Mouse (Mus musculus) small intestine, adult 2 months (tissue): ENCODE results near the gene Mcemp1. TPM values are rescaled to one million over a fixed set of nuclear protein-coding genes. Genes with fewer than 3 reads are reported as not detected.
A peak's percentile ranks its signal among the peaks of the same experiment; 100 is the strongest.

ENCODE experiments used
- H3K27ac ChIP-seq: fragments of 200-500 bp; 2 replicates; pipeline ENCODE4 v1.5.1; 2012; ENCODE audit warnings: low read depth, low read length, control low read depth, inconsistent platforms; ENCODE audit not compliant: insufficient read depth
- H3K27me3 ChIP-seq: fragments of 200-500 bp; 2 replicates; pipeline ENCODE4 v1.6.1; 2012; ENCODE audit warnings: mild to moderate bottlenecking, moderate library complexity, low read length, inconsistent platforms; ENCODE audit not compliant: control insufficient read depth, insufficient read depth
- H3K36me3 ChIP-seq: fragments of 200-500 bp; 2 replicates; pipeline ENCODE4 v1.6.1; 2012; ENCODE audit warnings: mild to moderate bottlenecking, low read length, control low read depth, inconsistent platforms; ENCODE audit not compliant: control insufficient read depth, insufficient read depth
- H3K4me1 ChIP-seq: fragments of 200-500 bp; 2 replicates; pipeline ENCODE4 v1.6.1; 2012; ENCODE audit warnings: low read length, inconsistent platforms, mixed read lengths; ENCODE audit not compliant: control insufficient read depth, insufficient read depth, insufficient read length
- H3K4me3 ChIP-seq: fragments of 200-500 bp; 2 replicates; pipeline ENCODE4 v1.5.1; 2012; ENCODE audit warnings: low read depth, mild to moderate bottlenecking, control low read depth, inconsistent platforms, low read length, moderate library complexity
- CTCF ChIP-seq: fragments of 200-500 bp; IDR thresholded peaks from 2 replicates; pipeline ENCODE4 v1.5.1; 2012; ENCODE audit warnings: low read depth, mild to moderate bottlenecking, control low read depth, inconsistent platforms, low read length, moderate library complexity, mixed read lengths; ENCODE audit not compliant: insufficient replicate concordance, insufficient read length; ENCODE audit errors: extremely low read depth
- POLR2A ChIP-seq: fragments of 200-500 bp; IDR thresholded peaks from 2 replicates; pipeline ENCODE4 v1.6.1; 2012; ENCODE audit warnings: low read depth, mild to moderate bottlenecking, control low read depth, inconsistent platforms, low read length, moderate library complexity
- WGBS: fragments of 180-500 bp; shearing (Covaris S2); methylation state at CpG from one replicate; pipeline ENCODE4 v1.1.7; 2018; 5-methylcytosine and 5-hydroxymethylcytosine counted together
- polyA plus RNA-seq: library from polyadenylated mRNA; depleted of rRNA; stranded (reverse); fragments of >200 nt; gene quantifications from 2 replicates; pipeline ENCODE4 v1.2.3, GENCODE M21; 2012

The Mcemp1 gene
- polyA plus RNA-seq, 1 experiment: 0.14 TPM

DNA sequence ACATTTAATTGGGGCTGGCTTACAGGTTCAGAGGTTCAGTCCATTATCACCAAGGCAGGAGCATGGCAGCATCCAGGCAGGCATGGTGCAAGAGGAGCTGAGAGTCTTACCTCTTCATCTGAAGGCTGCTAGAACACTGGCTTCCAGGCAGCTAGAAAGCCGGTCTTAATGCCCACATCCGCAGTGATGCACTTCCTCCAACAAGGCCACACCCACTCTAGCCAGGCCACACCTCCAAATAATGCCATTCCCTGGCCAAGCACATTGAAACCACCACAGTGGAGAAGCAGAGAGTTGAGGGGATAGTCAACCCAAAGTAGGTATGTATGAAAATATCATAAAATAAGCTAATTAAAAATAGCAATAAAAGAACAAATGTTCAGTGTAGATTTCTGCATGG lies 4.8 kb downstream of the Mcemp1 start:
- 60% methylated on average over 2 of the region's 2 CpGs for WGBS
- H3K27ac ChIP-seq: no peak overlapping the region
- peaks cover 2% of the 10 kb centered on the region; the same call in 1 of the 2 replicates for H3K4me1 ChIP-seq
- TF ChIP-seq POLR2A (no peak), CTCF (no peak)
- H3K27me3 ChIP-seq: no peaks in the 10 kb centered on the region
- H3K36me3 ChIP-seq: no peaks in the 10 kb centered on the region
- no peak overlapping the region for H3K4me3 ChIP-seq

DNA sequence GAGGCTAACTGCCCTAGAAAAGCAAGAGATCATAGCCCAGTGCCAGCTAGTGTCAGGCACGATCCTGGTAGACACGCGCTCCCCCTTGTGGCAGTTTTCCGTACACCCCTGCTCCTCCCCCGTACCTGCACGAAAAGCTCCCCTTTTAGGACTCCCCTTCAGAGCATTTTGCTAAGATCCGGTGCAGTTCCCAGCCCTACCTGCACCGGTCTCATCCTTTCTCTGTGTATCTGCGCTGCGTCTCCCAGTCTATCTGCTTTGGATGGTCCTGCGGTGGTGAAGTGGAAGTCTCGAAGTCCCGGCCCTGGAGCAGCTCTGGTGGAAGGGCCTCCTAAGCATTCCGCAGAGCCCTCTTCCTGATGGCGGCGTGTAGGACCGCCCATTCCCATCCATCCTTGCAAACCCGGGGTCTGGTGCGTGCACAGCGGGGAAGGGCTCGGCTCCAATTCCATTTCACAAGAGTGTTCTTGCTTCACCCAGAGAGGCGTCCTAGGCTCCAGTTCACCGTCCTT lies 6.5 kb downstream of the Mcemp1 start, which contains the start of gene Fcor:
Gene Fcor, minus strand, starts transcription at position 383 of the 512 bp plus-strand sequence.
- WGBS: 2% methylated on average over 23 of the region's 23 CpGs
- H3K4me1 ChIP-seq: peaks cover 2% of the 10 kb centered on the region
- no peaks in the 10 kb centered on the region for H3K27me3 ChIP-seq
- peak within 1 kb of the TSS; percentile 65 for H3K4me3 ChIP-seq
- no peak within 1 kb of the TSS for H3K27ac ChIP-seq
- H3K36me3 ChIP-seq: no peaks in the 10 kb centered on the region
- no peak for TF ChIP-seq POLR2A
- peak; percentile 99 for TF ChIP-seq CTCF

DNA sequence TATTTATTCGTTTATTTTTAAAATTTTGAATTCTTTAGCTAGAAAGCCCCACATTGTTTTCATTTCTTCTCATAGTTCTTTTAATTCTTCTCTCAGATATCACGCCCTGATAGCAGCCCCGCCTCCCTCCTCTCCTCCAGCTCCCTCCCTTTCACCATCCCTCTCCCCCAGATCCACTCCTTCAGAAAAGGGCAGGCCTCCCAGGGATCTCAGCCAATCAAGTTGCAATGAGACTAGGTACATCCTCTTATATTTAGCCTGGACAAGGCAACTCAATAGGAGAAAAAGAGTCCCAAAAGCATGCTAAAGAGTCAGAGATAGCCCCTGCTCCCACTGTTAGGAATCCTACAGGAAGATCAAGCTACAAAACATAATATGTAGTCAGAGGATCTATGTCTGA lies 9.1 kb downstream of the Mcemp1 start:
- Histone ChIP-seq H3K4me3 (no peak overlapping the region), H3K36me3 (peaks cover 8% of the 10 kb centered on the region), H3K27me3 (no peaks in the 10 kb centered on the region), H3K27ac (no peak overlapping the region), H3K4me1 (peaks cover 2% of the 10 kb centered on the region)
- 64% methylated on average over 3 of the region's 3 CpGs for WGBS
- TF ChIP-seq CTCF (no peak), POLR2A (no peak)

DNA sequence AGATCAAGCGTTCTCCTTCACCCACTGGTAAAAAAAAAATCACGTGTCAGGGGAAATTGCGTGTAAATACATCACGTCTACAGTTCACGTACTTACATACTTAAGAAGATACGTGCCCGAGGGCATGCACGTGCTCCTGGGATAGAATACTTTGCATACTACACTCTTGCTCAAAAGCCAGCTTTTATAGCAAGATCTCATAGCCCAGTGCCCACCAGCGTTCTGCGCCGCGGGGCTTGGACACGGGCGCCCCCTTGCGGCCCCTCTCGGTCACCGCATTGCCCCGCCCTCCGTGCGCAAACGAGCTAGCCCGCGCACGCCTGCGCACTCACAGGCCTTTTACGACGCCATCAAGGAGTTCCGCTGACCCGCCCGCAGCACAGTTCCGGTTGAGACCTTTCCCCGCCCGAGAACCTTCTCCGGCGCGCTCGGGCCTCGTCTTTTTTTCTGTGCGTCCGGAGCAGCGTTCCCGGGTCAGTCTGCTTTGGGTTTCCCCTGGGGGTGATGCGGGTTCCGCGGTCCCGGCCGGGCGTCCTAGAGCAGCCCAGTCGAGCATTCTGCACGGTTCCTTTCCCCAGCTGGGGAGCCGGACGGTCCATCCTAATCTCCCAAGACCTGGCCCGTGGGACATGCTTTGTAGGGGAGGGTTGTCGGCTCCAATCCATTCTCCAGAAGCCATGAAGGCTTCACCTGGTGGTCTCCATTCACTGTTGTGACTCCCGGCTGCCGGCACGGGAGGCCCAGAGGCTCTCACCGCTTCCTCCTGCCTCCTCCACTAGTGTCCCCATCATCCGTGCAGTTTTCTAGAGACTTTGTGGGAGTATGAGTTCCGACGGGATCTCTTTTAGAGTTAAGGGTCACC lies 10.8 kb downstream of the Mcemp1 start, which contains the start of gene Trappc5:
Gene Trappc5, plus strand, starts transcription at position 169 of the 862 bp plus-strand sequence.
- no peaks in the 10 kb centered on the region for H3K27me3 ChIP-seq
- WGBS: under 1% methylated on average over 61 of the region's 61 CpGs

DNA sequence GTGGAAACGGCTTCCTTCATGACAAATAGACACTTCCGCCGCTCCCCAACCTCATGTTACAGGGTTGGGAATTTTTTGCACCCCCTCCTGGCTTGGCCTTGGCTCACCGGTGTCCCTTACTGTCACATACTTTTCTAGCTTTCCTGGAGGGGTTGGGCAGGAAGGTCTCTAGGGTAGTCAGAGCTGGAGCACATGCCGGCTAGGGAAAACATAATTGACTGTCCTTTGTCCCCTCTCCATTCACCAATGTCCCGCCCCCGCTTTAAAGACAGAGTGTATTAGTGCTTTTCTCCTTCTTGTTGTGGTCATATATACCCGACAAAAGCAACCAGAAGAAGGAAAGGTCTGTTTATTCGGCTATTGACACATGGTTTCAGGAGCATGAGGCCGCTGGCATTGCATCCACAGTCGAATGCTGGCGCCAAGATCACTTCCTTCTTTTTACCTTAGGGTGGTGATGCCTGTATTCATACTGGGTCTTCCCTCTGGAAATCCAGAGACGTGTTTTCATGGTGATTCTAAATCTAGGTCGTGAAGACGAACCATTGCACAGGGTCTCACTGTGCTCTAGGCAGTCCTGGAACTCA lies 11.5 kb downstream of the Mcemp1 start:
- H3K36me3 ChIP-seq: peaks cover 23% of the 10 kb centered on the region
- under 1% methylated on average over 15 of the region's 15 CpGs for WGBS
- no peaks in the 10 kb centered on the region for H3K27me3 ChIP-seq
- peak overlapping the region; percentile 94 for H3K4me3 ChIP-seq
- peaks cover 2% of the 10 kb centered on the region for H3K4me1 ChIP-seq
- TF ChIP-seq POLR2A (no peak), CTCF (no peak)
- peak overlapping the region; percentile 74 for H3K27ac ChIP-seq

More for the DNA sequence above, 10.8 kb downstream of the Mcemp1 start, which contains the start of gene Trappc5:
- Histone ChIP-seq H3K36me3 (peaks cover 21% of the 10 kb centered on the region), H3K4me1 (peaks cover 2% of the 10 kb centered on the region), H3K27ac (peak within 1 kb of the TSS; percentile 74), H3K4me3 (peak within 1 kb of the TSS; percentile 94)
- TF ChIP-seq POLR2A (peak; percentile 86; the same call in 1 of the 2 replicates), CTCF (peak; percentile 99)

DNA sequence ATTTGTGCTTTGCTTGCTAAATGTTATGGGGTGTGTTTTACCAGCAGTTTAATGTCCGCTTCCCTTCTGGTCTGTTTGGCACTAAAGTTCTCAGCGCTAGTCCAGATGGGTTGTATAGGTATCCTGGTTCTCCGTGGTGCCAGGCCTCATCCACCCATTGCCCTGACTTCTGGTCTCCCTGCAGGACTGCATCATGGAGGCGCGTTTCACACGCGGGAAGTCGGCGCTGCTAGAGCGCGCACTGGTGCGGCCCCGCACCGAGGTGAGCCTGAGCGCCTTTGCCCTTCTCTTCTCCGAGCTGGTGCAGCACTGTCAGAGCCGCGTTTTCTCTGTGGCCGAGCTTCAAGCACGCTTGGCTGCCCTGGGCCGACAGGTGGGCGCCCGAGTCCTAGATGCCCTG lies 13.3 kb downstream of the Mcemp1 start:
- WGBS: 98% methylated on average over 23 of the region's 23 CpGs
- Histone ChIP-seq H3K4me3 (no peak overlapping the region), H3K4me1 (no peaks in the 10 kb centered on the region; the same call in none of the 2 replicates), H3K27me3 (no peaks in the 10 kb centered on the region), H3K27ac (no peak overlapping the region), H3K36me3 (peaks cover 23% of the 10 kb centered on the region)
- no peak for TF ChIP-seq POLR2A
- TF ChIP-seq CTCF: no peak

DNA sequence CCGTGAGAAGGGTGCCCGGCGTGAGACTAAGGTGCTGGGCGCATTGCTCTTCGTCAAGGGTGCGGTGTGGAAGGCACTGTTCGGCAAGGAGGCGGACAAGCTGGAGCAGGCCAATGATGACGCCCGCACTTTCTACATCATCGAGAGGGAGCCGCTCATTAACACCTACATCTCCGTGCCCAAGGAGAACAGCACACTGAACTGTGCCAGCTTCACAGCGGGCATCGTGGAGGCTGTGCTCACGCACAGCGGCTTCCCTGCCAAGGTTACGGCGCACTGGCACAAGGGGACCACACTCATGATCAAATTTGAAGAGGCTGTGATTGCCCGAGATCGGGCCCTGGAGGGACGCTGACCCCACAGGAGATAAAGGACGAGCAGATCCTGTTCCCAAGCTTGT lies 13.7 kb downstream of the Mcemp1 start:
- Histone ChIP-seq H3K36me3 (peaks cover 23% of the 10 kb centered on the region), H3K27ac (no peak overlapping the region), H3K4me3 (no peak overlapping the region), H3K27me3 (no peaks in the 10 kb centered on the region), H3K4me1 (no peaks in the 10 kb centered on the region; the same call in none of the 2 replicates)
- WGBS: 95% methylated on average over 23 of the region's 23 CpGs
- TF ChIP-seq POLR2A (no peak), CTCF (no peak)
